Mouse (Mus musculus): ENCODE data around the gene Tiam1. TPM values are rescaled to one million over a fixed set of nuclear protein-coding genes. Genes with fewer than 3 reads are reported as not detected.

Tiam1 gene
- polyA plus RNA-seq, 1 experiment, result 14.1 TPM

GRCm38 (mm10) chr16:90134351-90134750 is 9.2 kb downstream of the Tiam1 start:
- DNase-seq, result no peak
- whole genome bisulfite sequencing, result 92% methylated on average over 7 of the region's 7 CpGs
- Histone ChIP-seq H3K36me3 (ENCODE audit: control insufficient read depth, insufficient read depth, low read length) (no peaks in the 10 kb centered on the region), H3K27me3 (ENCODE audit: control insufficient read depth, insufficient read depth, low read length) (no peaks in the 10 kb centered on the region), H3K4me1 (replicated peaks; ENCODE audit: control insufficient read depth, insufficient read depth, low read length) (peaks cover 13% of the 10 kb centered on the region), H3K27ac (ENCODE audit: control insufficient read depth, insufficient read depth, low read length) (no peak overlapping the region), H3K4me3 (ENCODE audit: control insufficient read depth, insufficient read depth, low read length) (no peak overlapping the region)
- TF ChIP-seq POLR2A (IDR thresholded peaks at IDR 0.05; ENCODE audit: control insufficient read depth, extremely low read depth, insufficient read depth, low read length, poor library complexity) (no peak), CTCF (IDR thresholded peaks at IDR 0.05; ENCODE audit: borderline replicate concordance, control insufficient read depth, extremely low read depth, insufficient read depth, low read length, poor library complexity) (no peak)

GRCm38 (mm10) chr16:90132816-90133215 is 10.8 kb downstream of the Tiam1 start:
- DNase-seq, result no peak
- H3K4me3 ChIP-seq (ENCODE audit: control insufficient read depth, insufficient read depth, low read length), result no peak overlapping the region
- H3K36me3 ChIP-seq (ENCODE audit: control insufficient read depth, insufficient read depth, low read length), result no peaks in the 10 kb centered on the region
- peaks cover 6% of the 10 kb centered on the region for H3K4me1 ChIP-seq (replicated peaks; ENCODE audit: control insufficient read depth, insufficient read depth, low read length)
- H3K27me3 ChIP-seq (ENCODE audit: control insufficient read depth, insufficient read depth, low read length), result no peaks in the 10 kb centered on the region
- no peak overlapping the region for H3K27ac ChIP-seq (ENCODE audit: control insufficient read depth, insufficient read depth, low read length)
- TF ChIP-seq CTCF (IDR thresholded peaks at IDR 0.05; ENCODE audit: borderline replicate concordance, control insufficient read depth, extremely low read depth, insufficient read depth, low read length, poor library complexity) (no peak), POLR2A (IDR thresholded peaks at IDR 0.05; ENCODE audit: control insufficient read depth, extremely low read depth, insufficient read depth, low read length, poor library complexity) (no peak)
- WGBS, result 94% methylated on average over 7 of the region's 7 CpGs

- Histone ChIP-seq H3K36me3 (ENCODE audit: control insufficient read depth, insufficient read depth, low read length) (no peaks in the 10 kb centered on the region), H3K4me3 (ENCODE audit: control insufficient read depth, insufficient read depth, low read length) (no peak overlapping the region), H3K4me1 (replicated peaks; ENCODE audit: control insufficient read depth, insufficient read depth, low read length) (peaks cover 1% of the 10 kb centered on the region), H3K27ac (ENCODE audit: control insufficient read depth, insufficient read depth, low read length) (no peak overlapping the region), H3K27me3 (ENCODE audit: control insufficient read depth, insufficient read depth, low read length) (no peaks in the 10 kb centered on the region)
- WGBS, result 93% methylated on average over 10 of the region's 10 CpGs
- TF ChIP-seq CTCF (IDR thresholded peaks at IDR 0.05; ENCODE audit: borderline replicate concordance, control insufficient read depth, extremely low read depth, insufficient read depth, low read length, poor library complexity) (no peak), POLR2A (IDR thresholded peaks at IDR 0.05; ENCODE audit: control insufficient read depth, extremely low read depth, insufficient read depth, low read length, poor library complexity) (no peak)
- no peak for DNase-seq
Measured at GRCm38 (mm10) chr16:90132331-90132730, 11.2 kb downstream of the Tiam1 start.

- TF ChIP-seq POLR2A (IDR thresholded peaks at IDR 0.05; ENCODE audit: control insufficient read depth, extremely low read depth, insufficient read depth, low read length, poor library complexity) (no peak), CTCF (IDR thresholded peaks at IDR 0.05; ENCODE audit: borderline replicate concordance, control insufficient read depth, extremely low read depth, insufficient read depth, low read length, poor library complexity) (no peak)
- DNase-seq, result no peak
- no peaks in the 10 kb centered on the region for H3K27me3 ChIP-seq (ENCODE audit: control insufficient read depth, insufficient read depth, low read length)
- H3K36me3 ChIP-seq (ENCODE audit: control insufficient read depth, insufficient read depth, low read length), result no peaks in the 10 kb centered on the region
- H3K27ac ChIP-seq (ENCODE audit: control insufficient read depth, insufficient read depth, low read length), result no peak overlapping the region
- H3K4me3 ChIP-seq (ENCODE audit: control insufficient read depth, insufficient read depth, low read length), result no peak overlapping the region
- WGBS, result 95% methylated on average over 19 of the region's 19 CpGs
- no peaks in the 10 kb centered on the region for H3K4me1 ChIP-seq (replicated peaks; ENCODE audit: control insufficient read depth, insufficient read depth, low read length)
Measured at GRCm38 (mm10) chr16:90128817-90129587, 14.6 kb downstream of the Tiam1 start.

GRCm38 (mm10) chr16:90128361-90128760 is 15.2 kb downstream of the Tiam1 start:
- WGBS, result 84% methylated on average over 8 of the region's 8 CpGs
- no peak for TF ChIP-seq CTCF (IDR thresholded peaks at IDR 0.05; ENCODE audit: borderline replicate concordance, control insufficient read depth, extremely low read depth, insufficient read depth, low read length, poor library complexity)
- no peak for TF ChIP-seq POLR2A (IDR thresholded peaks at IDR 0.05; ENCODE audit: control insufficient read depth, extremely low read depth, insufficient read depth, low read length, poor library complexity)
- no peaks in the 10 kb centered on the region for H3K36me3 ChIP-seq (ENCODE audit: control insufficient read depth, insufficient read depth, low read length)
- H3K27me3 ChIP-seq (ENCODE audit: control insufficient read depth, insufficient read depth, low read length), result no peaks in the 10 kb centered on the region
- H3K27ac ChIP-seq (ENCODE audit: control insufficient read depth, insufficient read depth, low read length), result no peak overlapping the region
- DNase-seq, result no peak
- H3K4me1 ChIP-seq (replicated peaks; ENCODE audit: control insufficient read depth, insufficient read depth, low read length), result no peaks in the 10 kb centered on the region
- no peak overlapping the region for H3K4me3 ChIP-seq (ENCODE audit: control insufficient read depth, insufficient read depth, low read length)

- Histone ChIP-seq H3K4me1 (replicated peaks; ENCODE audit: control insufficient read depth, insufficient read depth, low read length) (peaks cover 11% of the 10 kb centered on the region), H3K36me3 (ENCODE audit: control insufficient read depth, insufficient read depth, low read length) (no peaks in the 10 kb centered on the region), H3K4me3 (ENCODE audit: control insufficient read depth, insufficient read depth, low read length) (no peak overlapping the region), H3K27ac (ENCODE audit: control insufficient read depth, insufficient read depth, low read length) (no peak overlapping the region), H3K27me3 (ENCODE audit: control insufficient read depth, insufficient read depth, low read length) (no peaks in the 10 kb centered on the region)
- DNase-seq, result no peak
- no peak for TF ChIP-seq CTCF (IDR thresholded peaks at IDR 0.05; ENCODE audit: borderline replicate concordance, control insufficient read depth, extremely low read depth, insufficient read depth, low read length, poor library complexity)
- no peak for TF ChIP-seq POLR2A (IDR thresholded peaks at IDR 0.05; ENCODE audit: control insufficient read depth, extremely low read depth, insufficient read depth, low read length, poor library complexity)
- 90% methylated on average over 21 of the region's 21 CpGs for WGBS
Measured at GRCm38 (mm10) chr16:90125318-90126314, 18.0 kb downstream of the Tiam1 start.
